ENCODE assay signal across 8 mouse cellular contexts in genomic region chr7:90442518-90443080, GRCm38 (mm10). TPM values are rescaled to one million over a fixed set of nuclear protein-coding genes. Genes with fewer than 3 reads are reported as not detected.
DNase-seq lines count a peak whose midpoint lies in the region; ATAC-seq lines count a peak whose summit lies in the region.

TSS of gene Crebzf (plus strand) at chr7:90442729.

- no peaks in the 10 kb centered on the region for H3K9me3 ChIP-seq in hindbrain, embryonic 11.5 days (ENCODE audit: control insufficient read depth, low read length)

- no peaks in the 10 kb centered on the region for H3K27me3 ChIP-seq in hindbrain, embryonic 11.5 days (ENCODE audit: control insufficient read depth, insufficient read depth, low read length)

- ATAC-seq in hindbrain, embryonic 11.5 days (ENCODE audit: low FRiP score) = peak; percentile 96

- peak within 1 kb of the TSS; percentile 98 for H3K4me3 ChIP-seq in hindbrain, embryonic 11.5 days (ENCODE audit: low read depth, low read length)

- H3K4me1 ChIP-seq in hindbrain, embryonic 11.5 days (replicated peaks; ENCODE audit: control insufficient read depth, insufficient read depth, low read length) = no peaks in the 10 kb centered on the region

- no peaks in the 10 kb centered on the region for H3K36me3 ChIP-seq in hindbrain, embryonic 11.5 days (ENCODE audit: control insufficient read depth, insufficient read depth, low read length)

- H3K4me2 ChIP-seq in hindbrain, embryonic 11.5 days (replicated peaks; ENCODE audit: low read depth, low read length) = peak within 1 kb of the TSS; percentile 85

- peak within 1 kb of the TSS; percentile 95 for H3K27ac ChIP-seq in hindbrain, embryonic 11.5 days (ENCODE audit: low read depth, low read length)

- WGBS in hindbrain, embryonic 11.5 days = 0% methylated on average over 44 of the region's 54 CpGs

- peak within 1 kb of the TSS; percentile 98 for H3K9ac ChIP-seq in hindbrain, embryonic 11.5 days (ENCODE audit: low read depth, low read length)

- DNase-seq in Muller cell, postnatal 12 days (ENCODE audit: inconsistent ontology term) = peak; percentile 98
- DNase-seq in cerebellum, adult 9-11 months = peak; percentile 97
- DNase-seq in frontal cortex, adult 2 months (ENCODE audit: extremely low spot score in 1 of 2, low spot score in 1 of 2) = peak; percentile 93 to 97
- peak; percentile 98 for DNase-seq in hindbrain, embryonic 11.5 days (ENCODE audit: low spot score)
- peak; percentile 93 to 96 for DNase-seq in layer of hippocampus, postnatal 10 days (ENCODE audit: low spot score in 2 of 2)
- DNase-seq in lung, postnatal 10 days = peak; percentile 99
- DNase-seq in ovary, postnatal 36 days (ENCODE audit: low spot score) = peak; percentile 94
- DNase-seq in thymus, postnatal 25 days = peak; percentile 95

RNA-seq across cellular contexts. Expression of gene Crebzf, which starts in this region (rescaled TPM):
- 126 and 139 TPM in 2 replicates for polyA plus RNA-seq in frontal cortex, adult 2 months (2012; rRNA removed)
- 48.8 and 59.3 TPM in 2 replicates for polyA plus RNA-seq in hindbrain, embryonic 11.5 days (2014; fragmentation: Nextera tagmentation; extraction: Ambion mirVana)
- total RNA-seq in layer of hippocampus, postnatal 10 days (2021) = 10 to 100 TPM; 75.2 to 88.0 TPM

Comparison
In these comparisons a context has a peak if more than half of its experiments do, and no peak if none do; other contexts are left out.
1. Peak in every context shown above with its lines: DNase-seq, ATAC-seq, H3K4me3 ChIP-seq and H3K27ac ChIP-seq.